Mouse (Mus musculus) erythroblast, adult 5-6 weeks (primary cell): ENCODE measurements at regions not wholly inside any gene's neighbourhood (a gene's known extent, or its start where the extent isn't known, plus 50 kb on each side); places are given as distances from the start of the nearest gene placed in this dataset.

Experiments used
- ATAC-seq: replicated peaks from 2 replicates; pipeline ENCODE4 v1.8.0; 2016; ENCODE audit warnings: moderate number of reproducible peaks, mild to moderate bottlenecking, moderate TSS enrichment, inconsistent platforms; ENCODE audit not compliant: poor library complexity, low FRiP score, severe bottlenecking

DNA sequence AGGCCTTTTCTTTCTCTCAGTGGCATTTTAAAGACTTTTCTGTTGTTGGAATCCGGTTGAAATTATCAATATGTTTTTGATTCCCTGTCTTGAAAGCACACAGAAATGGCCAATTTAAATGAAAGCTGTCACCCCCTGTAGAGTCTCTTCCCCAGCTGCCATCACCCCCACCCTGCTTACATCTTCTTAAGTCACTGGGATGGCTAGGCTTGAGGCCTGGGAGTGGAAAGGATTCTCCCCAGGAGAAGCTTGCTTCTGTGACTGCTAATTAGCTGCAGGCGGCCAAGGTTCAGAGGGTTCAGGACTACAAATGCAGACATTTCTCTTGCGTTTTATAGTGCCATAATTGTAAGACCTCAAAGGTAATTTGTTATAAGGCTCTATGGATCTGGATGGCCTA is 196.5 kb upstream of the Rasgrp1 start:
- ATAC-seq, result no peak

GRCm38 (mm10) chr2:117541471-117541870 is 198.7 kb upstream of the Rasgrp1 start:
- no peak for ATAC-seq

GRCm38 (mm10) chr2:117542298-117542697 is 199.5 kb upstream of the Rasgrp1 start:
- no peak for ATAC-seq

- ATAC-seq, result no peak
Measured at GRCm38 (mm10) chr2:117543301-117543782, 200.5 kb upstream of the Rasgrp1 start.

- no peak for ATAC-seq
Measured at GRCm38 (mm10) chr2:117548273-117548672, 205.5 kb upstream of the Rasgrp1 start.

DNA sequence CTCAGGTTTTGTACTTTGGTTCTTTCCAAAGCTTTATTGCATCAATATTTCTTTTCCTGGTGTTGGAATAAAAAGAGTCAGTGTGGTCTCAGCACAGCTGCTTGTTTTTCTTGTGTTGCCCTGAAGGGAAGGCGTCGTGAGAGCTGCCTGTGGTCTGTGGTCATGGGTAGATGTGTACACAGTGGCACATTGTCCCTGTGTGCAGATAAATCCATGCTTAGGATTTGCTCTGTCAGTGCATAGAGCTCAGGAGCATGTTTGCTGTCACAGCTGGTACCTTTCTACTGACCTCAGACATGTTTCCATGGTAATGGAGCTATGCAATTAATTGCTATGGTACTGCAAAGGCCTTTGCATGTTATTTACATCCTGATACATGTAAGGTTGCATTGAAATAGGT is 213.5 kb upstream of the Rasgrp1 start:
- no peak for ATAC-seq

DNA sequence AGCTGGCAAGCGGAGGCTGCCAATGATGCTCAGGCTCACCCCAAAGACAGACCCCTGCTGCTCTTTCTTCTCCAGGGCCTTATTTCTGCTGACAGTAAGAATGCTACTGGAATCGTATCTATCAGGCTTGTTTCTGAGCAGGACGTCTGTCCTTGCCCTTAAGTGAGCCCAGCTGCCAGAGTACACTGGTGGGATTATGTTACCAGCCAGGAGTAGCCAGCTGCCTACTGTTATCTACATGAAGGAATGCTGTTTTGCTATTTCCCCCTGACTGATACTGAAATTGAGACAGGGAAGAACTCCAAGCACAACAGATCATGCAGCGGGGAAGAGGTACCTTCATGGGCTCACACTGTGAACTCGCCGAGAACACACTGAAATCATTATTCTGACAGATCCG is 228.2 kb upstream of the Rasgrp1 start:
- ATAC-seq, result no peak

GRCm38 (mm10) chr2:117587381-117587780 is 244.6 kb upstream of the Rasgrp1 start:
- ATAC-seq, result no peak

GRCm38 (mm10) chr2:117595028-117595427 is 252.2 kb upstream of the Rasgrp1 start:
- no peak for ATAC-seq

DNA sequence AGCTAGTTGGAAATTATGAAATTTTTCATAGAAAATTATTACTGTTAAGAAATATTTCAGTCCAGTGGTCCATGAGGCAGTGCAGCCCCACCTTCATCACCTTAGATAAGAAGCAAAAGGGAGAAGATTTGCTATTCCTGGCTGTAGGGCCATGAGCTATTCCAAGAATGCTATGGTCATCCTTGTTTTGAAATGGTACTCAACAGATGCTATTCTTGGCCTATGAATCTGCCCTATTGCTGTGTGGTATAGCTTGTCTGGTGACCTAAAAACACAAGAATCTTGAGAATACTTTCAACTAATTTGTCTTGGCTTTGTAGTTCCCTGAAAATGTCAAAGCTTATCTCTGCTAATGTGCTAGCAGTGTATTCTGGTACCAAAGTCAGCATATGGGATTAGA is 254.8 kb upstream of the Rasgrp1 start:
- ATAC-seq, result no peak

DNA sequence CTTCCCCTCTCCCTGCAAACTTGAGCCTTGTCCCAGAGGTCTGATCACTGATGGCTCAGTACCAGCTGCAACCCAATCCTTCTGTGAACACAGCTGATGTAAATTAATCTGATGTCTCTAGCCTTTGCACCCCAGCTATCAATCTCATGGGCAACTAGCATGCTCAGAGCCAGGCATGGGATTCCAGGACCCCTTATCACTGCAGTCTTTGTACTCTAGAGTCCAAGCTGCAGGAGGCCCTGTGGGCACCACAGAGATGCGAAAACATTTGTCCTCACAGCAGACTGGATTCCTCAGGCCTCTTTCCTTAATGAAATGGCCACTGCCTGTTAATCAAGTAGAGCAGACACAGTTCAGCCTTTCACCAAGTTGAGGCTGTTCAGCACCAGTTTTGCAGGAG is 272.0 kb upstream of the Rasgrp1 start:
- ATAC-seq, result no peak

DNA sequence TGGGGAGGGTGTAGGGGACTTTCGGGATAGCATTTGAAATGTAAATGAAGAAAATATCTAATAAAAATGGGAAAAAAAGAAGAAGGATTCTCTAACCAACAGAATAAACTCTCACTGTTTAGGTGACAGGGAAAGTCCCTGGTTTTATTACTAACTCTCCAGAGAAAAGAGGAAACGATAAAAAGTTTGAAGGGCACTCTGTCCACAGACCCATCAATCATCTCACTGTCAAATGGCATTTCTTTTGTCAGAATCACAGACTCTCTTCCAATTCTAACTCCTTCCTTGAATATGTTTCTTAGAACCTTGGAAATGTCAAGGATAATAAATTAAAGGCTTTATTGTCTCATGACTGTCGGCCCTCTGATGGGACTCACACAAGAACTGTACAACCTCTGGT is 275.3 kb upstream of the Rasgrp1 start:
- ATAC-seq, result no peak

DNA sequence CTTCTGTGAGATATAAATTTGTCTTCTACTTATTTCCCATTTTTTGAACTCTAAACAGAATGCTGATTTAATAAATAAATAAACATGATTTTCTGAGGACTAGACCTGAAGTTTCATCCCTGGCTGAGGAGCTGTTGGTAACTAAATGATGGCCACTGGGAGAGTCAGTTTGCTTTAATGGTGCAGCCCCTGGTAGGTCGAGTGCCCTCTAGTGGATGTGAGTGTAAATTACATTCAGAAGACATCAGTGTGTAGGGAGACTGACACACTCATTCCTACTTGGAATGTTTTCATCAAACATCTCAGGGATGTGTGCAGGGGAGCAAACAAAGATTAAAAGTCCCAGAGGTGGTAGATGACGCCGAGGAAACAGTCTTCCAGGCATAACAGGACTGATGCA is 281.2 kb upstream of the Rasgrp1 start:
- peak; percentile 62 for ATAC-seq

DNA sequence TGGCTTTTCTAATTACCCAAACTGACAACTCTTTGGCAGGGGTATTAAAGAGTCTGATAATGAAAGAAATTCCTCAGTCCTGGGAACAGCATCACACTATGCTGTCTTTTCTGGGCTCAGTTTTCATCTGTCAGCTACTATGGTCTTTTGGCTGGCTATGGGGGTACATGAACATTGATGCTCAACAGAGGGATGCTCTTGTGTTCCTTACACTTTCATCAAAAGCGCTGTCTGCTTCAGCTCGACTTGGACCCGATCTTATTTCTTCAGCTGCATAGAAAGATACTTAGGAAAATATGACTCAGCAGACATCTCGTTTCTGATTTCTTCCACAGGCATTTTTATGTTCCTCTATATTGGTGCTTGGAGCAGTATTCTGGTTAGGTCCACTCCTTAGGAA is 292.1 kb upstream of the Rasgrp1 start:
- ATAC-seq, result no peak

- no peak for ATAC-seq
Measured at GRCm38 (mm10) chr2:117637397-117637796, 294.6 kb upstream of the Rasgrp1 start.

DNA sequence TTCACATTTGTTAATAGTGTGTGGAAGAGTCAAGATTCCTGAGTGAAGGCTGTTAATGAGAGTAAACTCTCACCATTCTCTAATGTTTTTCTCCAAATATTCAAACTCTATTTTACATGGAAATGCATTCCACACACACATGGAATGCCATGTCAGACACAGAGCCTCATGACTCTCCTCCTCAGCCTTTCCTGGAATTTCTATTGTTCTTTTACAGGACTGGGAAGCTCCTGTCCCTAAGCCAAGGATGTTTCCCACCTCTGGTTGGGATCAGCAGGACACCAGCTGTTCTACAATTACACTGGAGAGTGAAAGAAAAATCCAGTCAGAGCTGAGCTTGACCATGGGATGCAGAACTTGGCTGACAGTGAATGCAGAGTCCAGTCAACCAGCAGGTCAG is 309.3 kb upstream of the Rasgrp1 start:
- ATAC-seq, result no peak

DNA sequence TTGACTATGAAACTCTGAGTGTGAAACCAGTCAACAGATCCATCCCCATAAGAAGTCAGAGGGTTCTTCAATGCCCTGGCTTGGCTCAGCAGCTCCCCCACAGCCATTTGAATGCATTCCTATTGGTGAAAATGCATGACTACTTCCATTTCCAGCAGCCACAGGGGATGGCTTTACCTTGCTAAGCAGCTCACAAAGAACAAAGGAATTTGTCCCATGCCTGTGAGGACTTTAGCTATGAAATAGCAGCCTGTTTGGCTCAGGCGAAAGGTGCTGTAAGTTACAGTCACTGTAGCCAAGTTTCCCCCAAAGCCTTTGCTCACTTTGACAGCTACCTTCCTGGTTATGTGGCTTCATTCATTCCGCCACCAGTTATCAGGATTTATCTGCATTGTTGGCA is 309.8 kb upstream of the Rasgrp1 start:
- no peak for ATAC-seq

DNA sequence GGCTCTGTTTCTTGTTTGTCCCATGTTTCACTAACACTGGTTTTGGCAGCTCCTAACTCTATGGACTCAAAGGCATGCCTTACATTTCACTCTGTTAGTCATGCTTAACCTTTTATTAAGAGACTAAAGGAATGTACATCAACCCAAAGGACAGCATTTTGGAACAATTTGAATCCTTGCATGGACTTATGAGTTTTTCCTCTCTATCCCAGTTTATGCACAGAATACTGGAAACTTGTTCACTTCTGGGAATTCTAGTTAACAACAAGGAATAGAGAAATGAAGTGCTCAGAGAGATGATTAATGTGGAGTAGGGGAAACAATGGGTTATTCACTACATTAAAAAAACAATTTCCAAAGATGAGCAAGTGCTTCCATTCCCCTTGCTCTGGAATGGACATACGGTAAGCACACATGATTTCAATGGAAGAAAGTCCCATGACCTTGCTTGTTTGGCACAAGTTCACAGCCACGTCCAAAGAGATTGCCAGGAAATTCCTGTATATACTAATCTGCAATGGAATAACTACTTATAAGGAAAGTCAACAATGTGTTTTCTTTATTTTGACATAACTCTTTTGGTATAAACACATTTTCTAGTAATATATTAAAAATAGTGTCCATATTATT is 313.9 kb upstream of the Rasgrp1 start:
- no peak for ATAC-seq

- ATAC-seq, result no peak
Measured at GRCm38 (mm10) chr2:117660217-117660924, 317.6 kb upstream of the Rasgrp1 start.

GRCm38 (mm10) chr2:117662653-117663052 is 319.9 kb upstream of the Rasgrp1 start:
- ATAC-seq, result no peak

DNA sequence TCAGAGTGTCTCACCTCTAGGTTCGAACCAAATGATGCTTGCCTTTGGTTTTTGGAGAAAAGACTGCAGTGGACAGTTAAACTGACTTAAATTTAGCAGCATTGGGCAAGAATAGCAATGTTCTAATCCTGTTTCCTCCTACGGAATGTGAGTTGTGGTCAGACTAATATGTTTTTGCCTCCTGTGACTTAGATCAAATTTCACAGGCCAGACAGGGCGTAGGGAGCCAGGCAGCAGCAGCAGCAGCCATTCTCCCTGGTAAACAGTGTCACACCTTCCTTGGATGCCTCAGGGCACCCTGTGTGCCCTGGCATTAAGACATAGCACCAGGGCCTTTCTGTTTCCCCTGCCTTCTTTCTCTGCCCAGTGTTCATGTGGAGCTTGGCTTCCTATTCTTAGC is 323.7 kb upstream of the Rasgrp1 start:
- ATAC-seq, result no peak

DNA sequence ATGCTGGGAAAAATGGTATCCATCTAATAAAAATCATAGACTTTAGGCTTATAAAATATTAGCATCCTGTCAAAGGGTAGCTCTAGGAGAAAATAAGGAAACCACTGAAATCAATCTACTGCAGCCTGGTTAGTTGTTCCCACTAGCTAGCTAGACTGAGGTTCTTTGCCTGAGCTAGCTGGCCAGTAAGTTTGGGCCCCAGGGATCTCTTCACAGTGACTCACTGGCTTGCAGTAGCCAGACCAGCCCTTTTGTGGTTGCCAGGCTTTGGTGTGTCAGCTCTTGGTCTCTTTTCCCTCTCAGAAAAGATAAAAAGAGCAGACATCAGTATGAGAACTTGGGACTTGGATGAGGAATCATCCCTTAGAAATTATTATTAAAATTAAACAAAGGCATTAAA is 325.3 kb upstream of the Rasgrp1 start:
- ATAC-seq, result no peak
